Mouse (Mus musculus): ENCODE results near the gene Sucla2. TPM values are rescaled to one million over a fixed set of nuclear protein-coding genes. Genes with fewer than 3 reads are reported as not detected.
"Not testable (repeated sequence)": the region's sequence is repeated elsewhere in the genome, so short reads cannot be mapped to it uniquely, and the experiment has no call there.

The Sucla2 gene
- total RNA-seq, 1 experiment from 2014 or later, result 102 TPM

- ATAC-seq (replicated peaks; ENCODE audit: insufficient number of reproducible peaks, low FRiP score, low TSS enrichment, poor library complexity, severe bottlenecking), result no peak
Observed at GRCm38 (mm10) chr14:73576336-73576735, 51.2 kb downstream of the Sucla2 start.

- no peak for ATAC-seq (replicated peaks; ENCODE audit: insufficient number of reproducible peaks, low FRiP score, low TSS enrichment, poor library complexity, severe bottlenecking)
Observed at GRCm38 (mm10) chr14:73588080-73588479, 63.0 kb downstream of the Sucla2 start.

- ATAC-seq (replicated peaks; ENCODE audit: insufficient number of reproducible peaks, low FRiP score, low TSS enrichment, poor library complexity, severe bottlenecking), result no peak
Observed at GRCm38 (mm10) chr14:73592166-73592565, 67.0 kb downstream of the Sucla2 start.

- no peak for ATAC-seq (replicated peaks; ENCODE audit: insufficient number of reproducible peaks, low FRiP score, low TSS enrichment, poor library complexity, severe bottlenecking)
Observed at GRCm38 (mm10) chr14:73599720-73600119, 74.6 kb downstream of the Sucla2 start.

GRCm38 (mm10) chr14:73607732-73608131 is 82.6 kb downstream of the Sucla2 start:
- no peak for ATAC-seq (replicated peaks; ENCODE audit: insufficient number of reproducible peaks, low FRiP score, low TSS enrichment, poor library complexity, severe bottlenecking)

- ATAC-seq (replicated peaks; ENCODE audit: insufficient number of reproducible peaks, low FRiP score, low TSS enrichment, poor library complexity, severe bottlenecking), result no peak
Observed at GRCm38 (mm10) chr14:73608668-73609481, 83.8 kb downstream of the Sucla2 start.

GRCm38 (mm10) chr14:73614961-73615360 is 89.8 kb downstream of the Sucla2 start:
- not testable (repeated sequence) for ATAC-seq (replicated peaks; ENCODE audit: insufficient number of reproducible peaks, low FRiP score, low TSS enrichment, poor library complexity, severe bottlenecking)

- no peak for ATAC-seq (replicated peaks; ENCODE audit: insufficient number of reproducible peaks, low FRiP score, low TSS enrichment, poor library complexity, severe bottlenecking)
Observed at GRCm38 (mm10) chr14:73620880-73621279, 95.8 kb downstream of the Sucla2 start.

GRCm38 (mm10) chr14:73622988-73623387 is 97.9 kb downstream of the Sucla2 start:
- no peak for ATAC-seq (replicated peaks; ENCODE audit: insufficient number of reproducible peaks, low FRiP score, low TSS enrichment, poor library complexity, severe bottlenecking)

GRCm38 (mm10) chr14:73625469-73625868 is 100.3 kb downstream of the Sucla2 start:
- no peak for ATAC-seq (replicated peaks; ENCODE audit: insufficient number of reproducible peaks, low FRiP score, low TSS enrichment, poor library complexity, severe bottlenecking)

- ATAC-seq (replicated peaks; ENCODE audit: insufficient number of reproducible peaks, low FRiP score, low TSS enrichment, poor library complexity, severe bottlenecking), result no peak
Observed at GRCm38 (mm10) chr14:73631511-73631910, 106.4 kb downstream of the Sucla2 start.

GRCm38 (mm10) chr14:73632648-73633263 is 107.6 kb downstream of the Sucla2 start:
- no peak for ATAC-seq (replicated peaks; ENCODE audit: insufficient number of reproducible peaks, low FRiP score, low TSS enrichment, poor library complexity, severe bottlenecking)

- ATAC-seq (replicated peaks; ENCODE audit: insufficient number of reproducible peaks, low FRiP score, low TSS enrichment, poor library complexity, severe bottlenecking), result no peak
Observed at GRCm38 (mm10) chr14:73634356-73634755, 109.2 kb downstream of the Sucla2 start.

GRCm38 (mm10) chr14:73637460-73637859 is 112.3 kb downstream of the Sucla2 start:
- no peak for ATAC-seq (replicated peaks; ENCODE audit: insufficient number of reproducible peaks, low FRiP score, low TSS enrichment, poor library complexity, severe bottlenecking)

Other genes with a start within 250 kb of the Sucla2 start
- gene Rb1, start 199.5 kb upstream of the Sucla2 start, total RNA-seq (2017), result 82.3 to 133 TPM (median 104 TPM) in 3 replicates
- gene Itm2b, start 140.0 kb upstream of the Sucla2 start, total RNA-seq (2017), result 1,022 to 1,179 TPM (median 1,153 TPM) in 3 replicates
- 65.7 to 85.4 TPM (median 76.7 TPM) in 3 replicates for gene Med4, start 15.3 kb upstream of the Sucla2 start, total RNA-seq (2017)
- 4.9 to 9.1 TPM (median 8.5 TPM) in 3 replicates for gene Nudt15, start 22.9 kb downstream of the Sucla2 start, total RNA-seq (2017)
- gene Gm21750, start 135.9 kb downstream of the Sucla2 start, total RNA-seq (2017), result 0.85 TPM in 1 of 3 replicates, not detected in the others

Measured in monocyte, adult 5-6 weeks (primary cell).